Mouse (Mus musculus): ENCODE results near the gene Flt1. TPM values are rescaled to one million over a fixed set of nuclear protein-coding genes. Genes with fewer than 3 reads are reported as not detected.
"Not testable (repeated sequence)": the region's sequence is repeated elsewhere in the genome, so short reads cannot be mapped to it uniquely, and the experiment has no call there.

Gene Flt1
- total RNA-seq, 2 experiments from 2014 or later, result 61.7 to 76.9 TPM

DNA sequence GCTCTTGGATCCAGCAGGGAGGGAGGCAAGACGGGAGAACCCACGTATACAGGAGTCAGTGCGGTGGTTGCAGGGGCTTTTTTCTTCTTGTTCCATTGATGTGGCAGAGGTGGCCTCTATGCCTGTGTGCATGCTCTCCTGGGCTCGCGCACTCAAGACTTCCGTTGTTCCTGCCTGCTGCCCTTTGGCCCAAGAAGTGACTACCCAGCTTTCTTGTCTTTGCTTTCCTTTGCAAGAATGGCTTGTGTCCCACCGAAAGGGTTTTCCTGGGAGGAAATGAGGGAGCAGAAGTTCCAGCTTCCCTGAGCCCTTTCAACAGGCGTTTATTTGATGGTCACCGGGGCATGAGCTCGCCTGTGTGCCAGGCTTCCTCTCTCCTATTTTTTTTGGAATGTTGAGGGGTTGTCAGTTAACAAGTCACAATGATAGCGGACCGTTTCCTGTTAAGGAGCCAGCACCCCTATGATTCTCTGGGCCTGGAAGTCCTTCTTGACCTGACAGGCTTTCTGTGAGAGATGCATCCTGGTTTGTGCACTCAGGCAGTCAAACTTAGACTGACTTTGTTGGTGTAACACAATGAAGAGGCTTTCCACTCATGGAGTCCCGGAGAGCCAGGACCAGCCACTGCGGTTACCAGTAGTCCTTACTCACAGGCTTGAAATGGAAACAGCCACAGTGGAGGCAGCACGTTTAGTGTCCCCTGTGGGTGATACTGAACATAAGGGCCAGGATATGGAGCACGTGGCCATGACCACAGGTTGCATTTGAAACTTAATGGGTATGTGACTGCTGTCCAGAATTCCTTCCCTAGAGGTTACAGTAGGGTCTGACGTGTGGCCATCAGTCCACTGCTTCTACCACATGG is 95.2 kb downstream of the Flt1 start:
- DNase-seq (ENCODE audit: low spot score), result no peak
- intact Hi-C loops (cut with DNase I), result no loop called here

DNA sequence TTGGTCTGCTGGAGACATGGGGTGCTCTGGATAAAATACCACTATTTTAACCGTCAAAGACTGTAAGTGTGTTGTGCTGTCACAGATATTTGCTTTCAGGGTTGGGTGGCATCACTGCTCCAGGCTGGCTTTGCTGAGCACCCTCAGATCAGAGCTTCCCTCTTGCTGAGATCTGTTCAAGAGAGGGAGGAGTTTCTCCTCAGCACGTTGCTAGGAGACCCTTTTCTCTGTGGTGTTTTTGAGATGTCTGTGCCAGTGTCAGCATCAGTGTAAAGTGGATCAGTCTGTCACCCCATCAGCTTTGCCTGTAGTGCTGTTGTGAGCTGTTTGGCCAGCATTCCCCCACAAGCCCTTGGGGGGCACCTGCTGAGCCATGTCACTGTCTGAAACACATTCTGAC is 98.9 kb downstream of the Flt1 start:
- no peak for DNase-seq (ENCODE audit: low spot score)
- intact Hi-C loops (cut with DNase I), result no loop called here

DNA sequence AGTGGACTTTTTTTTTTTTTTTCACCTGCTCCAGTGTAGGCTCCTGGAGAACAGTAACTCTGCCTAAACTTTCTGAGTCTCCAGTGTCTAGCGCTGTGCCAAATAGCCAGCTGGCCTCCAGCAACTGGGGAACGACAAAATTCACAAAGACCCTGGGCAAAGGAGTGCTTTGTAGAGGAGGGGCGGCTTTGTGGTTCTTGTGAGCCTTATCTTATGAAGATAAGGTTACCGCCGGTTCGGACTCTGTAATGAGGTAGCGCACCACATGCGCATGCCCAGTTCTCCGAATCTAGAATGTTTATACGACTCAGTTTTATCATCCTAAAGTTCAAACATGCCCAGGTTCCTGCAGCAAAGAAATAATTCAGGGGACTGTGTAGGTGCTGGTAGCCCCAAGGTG is 102.1 kb downstream of the Flt1 start:
- intact Hi-C loops (cut with DNase I), result no loop called here

DNA sequence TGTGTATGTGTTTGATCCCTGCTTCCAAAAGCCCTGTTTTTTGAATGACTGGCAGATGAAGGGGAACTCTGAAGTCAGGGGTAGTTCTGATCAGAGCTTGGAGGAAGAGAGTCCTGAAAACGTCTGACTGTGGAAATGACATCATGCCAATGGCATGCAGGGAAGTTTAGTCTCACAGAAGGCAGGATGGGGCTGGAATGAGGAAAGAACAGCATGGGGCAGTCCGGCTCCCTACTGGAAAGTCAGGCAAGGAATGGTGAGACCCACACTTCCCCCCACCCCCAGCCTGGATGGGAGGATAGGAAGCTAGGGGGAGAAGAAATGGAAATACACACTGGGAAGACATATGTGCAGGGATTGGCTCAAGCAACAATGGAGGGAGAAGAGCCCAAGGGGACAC is 105.6 kb downstream of the Flt1 start:
- intact Hi-C loops (cut with DNase I), result no loop called here

More for the DNA sequence above, 102.1 kb downstream of the Flt1 start:
- no peak for DNase-seq (ENCODE audit: low spot score)

DNA sequence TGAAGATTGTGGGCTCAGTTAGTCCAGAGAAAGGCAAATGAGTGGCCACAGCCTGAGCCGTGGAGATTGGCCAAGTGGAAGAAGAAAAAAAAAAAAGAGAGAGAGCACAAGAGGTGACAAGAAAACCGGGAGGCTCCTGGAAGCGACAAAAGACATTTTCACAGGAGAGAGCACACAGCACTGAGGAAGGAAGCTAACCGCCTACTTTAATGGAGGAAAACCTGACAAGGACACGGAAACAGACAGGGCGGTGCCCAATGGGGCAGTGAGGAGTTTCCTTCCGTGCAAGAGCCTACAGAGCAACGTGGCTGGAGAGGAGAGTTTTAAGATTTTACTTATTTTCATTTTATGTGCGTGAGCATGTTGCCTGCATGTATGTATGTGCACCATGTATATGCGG is 107.6 kb downstream of the Flt1 start:
- no peak for DNase-seq (ENCODE audit: low spot score)
- intact Hi-C loops (cut with DNase I), result loop anchor here (5.0 kb wide), 1 partner anchor 104 kb away; no protein-coding TSS in a partner anchor

More for the DNA sequence above, 105.6 kb downstream of the Flt1 start:
- no peak for DNase-seq (ENCODE audit: low spot score)

DNA sequence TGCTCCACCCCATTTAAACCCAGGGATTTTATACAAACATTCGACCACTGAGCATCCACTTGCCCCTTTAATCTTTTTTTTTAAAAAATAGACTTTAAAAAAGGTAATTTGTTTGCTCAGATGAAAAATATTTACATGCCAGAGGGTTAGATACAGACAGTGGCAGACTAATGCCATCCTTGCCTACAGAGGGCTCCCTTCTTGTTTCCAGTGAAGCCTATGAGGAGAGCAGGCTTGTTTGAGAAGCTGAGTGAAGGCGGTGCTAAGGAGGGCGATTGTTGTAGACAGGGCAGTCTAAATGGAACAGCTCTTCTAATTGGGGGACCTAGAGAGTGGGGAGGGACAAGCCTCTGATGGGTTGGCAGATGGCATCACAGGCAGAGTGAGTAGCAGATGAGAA is 109.4 kb downstream of the Flt1 start:
- intact Hi-C loops (cut with DNase I), result loop anchor here (5.0 kb wide), 1 partner anchor 106 kb away; no protein-coding TSS in a partner anchor
- DNase-seq (ENCODE audit: low spot score), result no peak

DNA sequence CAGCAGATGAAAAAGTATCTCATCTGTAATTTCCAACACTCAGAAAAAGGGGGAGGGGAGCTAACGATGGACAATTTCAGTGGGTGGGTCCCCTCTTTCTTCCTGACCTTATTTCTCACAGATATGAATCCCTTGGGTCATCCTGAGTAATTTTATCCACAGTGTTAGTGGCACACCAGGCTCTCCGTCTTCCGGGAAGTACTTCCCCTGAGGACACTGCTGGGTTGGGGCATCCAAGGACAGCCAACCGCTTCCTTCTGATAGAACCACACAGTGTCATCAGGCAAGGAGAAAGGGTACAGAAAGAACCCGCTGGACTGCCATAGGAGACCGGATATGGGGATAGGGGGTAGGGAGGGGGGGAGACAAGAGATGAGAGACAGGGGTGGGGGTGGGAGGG is 111.2 kb downstream of the Flt1 start:
- DNase-seq (ENCODE audit: low spot score), result no peak
- intact Hi-C loops (cut with DNase I), result loop anchor here (5.0 kb wide), 1 partner anchor 108 kb away; no protein-coding TSS in a partner anchor

DNA sequence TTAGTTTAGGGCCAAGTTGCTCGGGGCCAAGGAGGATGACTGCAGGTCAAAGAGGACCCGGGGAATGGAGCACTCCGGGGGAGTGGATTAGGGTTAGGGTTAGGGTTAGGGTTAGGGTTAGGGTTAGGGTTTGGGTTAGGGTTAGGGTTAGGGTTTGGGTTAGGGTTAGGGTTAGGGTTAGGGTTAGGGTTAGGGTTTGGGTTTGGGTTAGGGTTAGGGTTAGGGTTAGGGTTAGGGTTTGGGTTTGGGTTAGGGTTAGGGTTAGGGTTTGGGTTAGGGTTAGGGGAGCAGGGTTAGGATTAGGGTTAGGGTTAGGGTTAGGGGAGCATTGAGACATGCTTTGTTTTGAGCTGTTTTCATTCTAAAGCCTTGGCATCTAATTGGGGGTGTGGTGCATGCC is 114.5 kb downstream of the Flt1 start:
- intact Hi-C loops (cut with DNase I); DNase-seq (ENCODE audit: low spot score): not testable (repeated sequence)

DNA sequence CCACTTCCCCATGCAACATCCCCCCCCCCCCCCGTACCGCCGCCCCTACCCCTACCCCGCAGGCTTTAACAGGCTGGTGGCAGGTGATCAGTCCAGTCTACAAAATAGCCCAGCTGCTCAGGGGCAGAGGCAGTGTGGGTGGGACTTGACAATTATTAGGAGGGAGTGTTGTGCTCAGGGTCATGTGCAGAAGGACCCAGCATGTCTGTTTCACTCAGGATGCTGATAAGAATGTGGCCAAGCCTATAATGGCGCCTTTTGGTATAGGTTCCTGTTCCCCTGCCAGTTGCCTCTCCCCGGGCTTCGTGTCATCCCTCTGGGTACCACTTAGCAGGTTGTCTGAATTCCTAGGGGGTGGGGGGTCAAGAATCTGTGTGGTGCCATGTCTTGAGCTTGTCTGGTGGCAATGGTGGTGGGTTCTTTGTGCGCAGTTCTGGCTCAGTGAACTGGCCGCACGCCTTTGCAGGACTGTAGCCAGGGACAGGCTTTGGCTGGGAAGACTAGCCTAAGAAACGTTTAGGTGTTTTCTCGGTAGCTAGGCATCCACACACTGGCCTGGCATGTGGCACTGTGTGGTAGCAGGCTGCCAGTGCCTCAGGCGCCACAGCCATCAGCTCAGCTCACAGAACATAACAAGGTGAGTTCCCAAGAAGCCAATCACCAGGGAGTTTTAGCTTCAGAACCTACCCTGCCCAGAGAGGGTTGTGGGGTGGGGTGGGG is 118.4 kb downstream of the Flt1 start:
- DNase-seq (ENCODE audit: low spot score), result no peak
- intact Hi-C loops (cut with DNase I), result no loop called here

DNA sequence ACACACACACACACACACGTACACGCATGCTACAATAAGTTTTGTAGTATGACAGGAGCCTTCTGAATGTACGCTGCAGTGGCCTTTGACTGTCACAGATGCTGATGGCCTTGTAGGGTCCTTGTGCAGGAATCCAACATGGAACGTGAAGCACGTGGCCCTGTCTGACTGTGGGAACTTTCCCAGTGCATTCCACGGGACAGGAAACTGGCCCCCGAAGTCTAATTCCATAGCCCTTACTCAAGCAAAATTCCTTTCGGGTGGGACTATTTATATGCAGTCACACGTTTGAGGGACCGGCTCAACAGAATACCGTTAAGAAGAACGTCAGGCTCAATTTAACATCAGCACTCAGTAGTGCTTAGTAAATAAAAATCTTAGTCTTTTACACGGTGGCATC is 119.1 kb downstream of the Flt1 start:
- no peak for DNase-seq (ENCODE audit: low spot score)
- intact Hi-C loops (cut with DNase I), result no loop called here

DNA sequence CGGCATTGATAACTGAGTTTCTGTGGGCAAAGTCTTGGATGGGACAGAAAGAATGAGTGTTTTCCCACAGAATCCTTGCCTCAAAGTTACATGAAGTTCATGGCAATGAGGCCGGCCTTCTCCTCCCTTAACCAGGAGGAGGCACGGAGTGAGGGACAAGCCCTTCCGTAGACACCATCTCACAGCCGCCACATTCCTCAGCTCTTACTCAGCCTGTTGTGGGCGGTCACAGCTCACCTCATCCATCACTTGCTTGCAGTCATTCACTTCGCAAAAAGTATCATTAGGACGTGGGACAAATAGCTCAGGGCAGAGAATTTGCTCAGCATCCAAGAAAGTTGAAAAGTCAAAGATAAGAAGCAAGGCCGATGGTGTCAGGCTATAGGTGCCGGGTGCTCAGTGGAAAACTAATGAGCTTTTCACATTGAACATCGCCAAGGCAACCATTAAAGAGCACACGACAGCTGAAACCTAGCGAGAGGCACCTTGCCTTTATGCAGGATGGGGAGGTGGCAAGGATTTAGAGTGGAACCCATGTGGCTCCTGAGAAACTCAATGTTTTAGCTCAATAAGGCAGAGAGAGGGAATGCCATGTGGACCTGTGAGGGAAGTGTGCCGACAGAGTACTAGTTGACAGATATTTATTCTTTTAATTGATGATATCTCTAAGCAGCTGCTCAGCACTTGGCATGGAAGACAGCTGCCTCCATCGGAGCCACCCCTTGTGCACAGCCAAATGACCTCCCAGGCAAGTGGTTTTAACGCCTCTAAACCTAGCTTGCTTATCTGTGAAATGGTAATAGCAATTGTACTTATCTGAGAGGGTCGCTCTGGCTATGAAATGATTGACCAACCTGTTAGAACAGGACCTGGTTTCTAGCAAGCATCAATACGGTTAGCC is 124.1 kb downstream of the Flt1 start:
- DNase-seq (ENCODE audit: low spot score), result no peak
- intact Hi-C loops (cut with DNase I), result no loop called here

DNA sequence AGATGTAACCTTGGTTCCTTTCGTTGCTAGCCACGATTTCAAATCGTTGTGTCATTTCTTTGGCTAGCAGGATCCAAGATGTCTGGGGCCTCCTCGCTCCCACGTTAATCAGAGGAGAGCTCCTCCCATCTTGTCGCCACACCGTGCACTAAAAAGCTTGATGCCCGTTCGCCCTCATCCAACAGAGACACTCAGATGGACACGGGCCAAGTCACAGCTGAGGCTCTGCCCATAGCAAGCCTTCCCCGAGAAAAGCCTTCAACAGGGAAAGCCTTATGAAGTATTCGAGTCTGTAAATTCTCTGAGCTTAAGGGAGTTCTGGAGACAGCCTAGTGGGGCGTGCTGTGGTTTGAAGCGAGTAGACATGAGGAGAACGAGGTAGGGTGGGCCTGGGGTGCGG is 128.0 kb downstream of the Flt1 start:
- no peak for DNase-seq (ENCODE audit: low spot score)
- intact Hi-C loops (cut with DNase I), result no loop called here

DNA sequence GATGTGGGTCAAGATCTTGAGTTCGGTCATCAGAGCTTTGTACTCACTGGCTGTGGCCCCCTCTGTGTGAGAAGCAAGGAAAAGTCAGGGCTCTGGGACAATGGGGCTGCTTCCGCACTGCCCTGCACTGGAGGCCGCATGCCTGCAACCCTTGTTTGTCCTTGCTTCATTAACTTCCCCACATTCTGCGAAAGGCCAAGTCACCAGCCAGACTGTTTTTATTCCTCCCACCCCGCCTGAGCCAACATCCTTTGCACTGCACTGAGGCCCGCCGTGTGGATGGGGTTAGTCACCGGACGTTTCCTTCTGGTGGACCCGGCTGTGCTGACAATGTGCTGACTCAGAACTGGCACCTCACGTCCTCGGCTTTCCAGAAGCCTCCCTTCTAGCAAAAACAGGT is 136.0 kb downstream of the Flt1 start:
- peak; percentile 23 for DNase-seq (ENCODE audit: low spot score)
- intact Hi-C loops (cut with DNase I), result loop anchor here (10.0 kb wide), 1 partner anchor 355 kb away; no protein-coding TSS in a partner anchor

DNA sequence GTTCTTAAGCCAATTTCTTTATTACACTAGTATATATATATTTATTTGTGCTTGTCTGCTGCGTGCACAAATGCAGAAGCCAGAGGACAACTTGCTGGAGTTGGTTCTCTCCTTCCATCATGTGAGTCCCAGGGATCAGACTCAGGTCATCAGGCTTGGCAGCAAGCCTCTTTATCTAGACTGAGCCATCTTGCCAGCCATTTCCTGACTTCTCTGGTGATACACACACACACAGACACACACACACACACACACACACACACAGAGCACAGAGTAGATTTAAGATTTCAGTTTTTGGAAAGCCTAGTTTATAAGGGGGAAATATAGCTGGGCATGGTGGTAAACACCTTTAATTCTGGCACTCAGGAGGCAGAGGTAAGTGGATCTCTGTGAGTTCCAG is 140.7 kb downstream of the Flt1 start:
- intact Hi-C loops (cut with DNase I), result loop anchor here (10.0 kb wide), 1 partner anchor 360 kb away; no protein-coding TSS in a partner anchor
- no peak for DNase-seq (ENCODE audit: low spot score)

DNA sequence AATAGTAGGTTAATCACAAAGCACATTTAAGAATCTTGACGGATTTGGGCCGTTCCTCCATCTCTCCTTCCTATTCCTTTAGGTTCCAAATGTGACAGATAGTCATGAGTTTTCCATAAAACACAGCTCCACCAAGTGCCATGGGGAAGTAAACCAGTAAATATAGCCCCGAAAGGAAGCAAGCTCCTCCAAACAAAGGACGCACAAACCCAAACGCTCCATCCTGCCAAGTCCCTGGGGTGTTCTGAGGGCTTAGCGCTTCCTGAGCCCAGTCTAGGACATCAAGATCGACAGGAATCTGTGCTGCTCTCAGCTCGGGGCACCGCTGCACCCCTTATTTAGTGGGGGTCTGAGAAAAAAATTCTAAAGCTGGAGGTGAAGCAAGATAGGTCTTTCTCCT is 141.2 kb downstream of the Flt1 start:
- no peak for DNase-seq (ENCODE audit: low spot score)
- intact Hi-C loops (cut with DNase I), result loop anchor here (5.0 to 10.0 kb wide), 2 partner anchors 63 to 360 kb away; no protein-coding TSS in a partner anchor

DNA sequence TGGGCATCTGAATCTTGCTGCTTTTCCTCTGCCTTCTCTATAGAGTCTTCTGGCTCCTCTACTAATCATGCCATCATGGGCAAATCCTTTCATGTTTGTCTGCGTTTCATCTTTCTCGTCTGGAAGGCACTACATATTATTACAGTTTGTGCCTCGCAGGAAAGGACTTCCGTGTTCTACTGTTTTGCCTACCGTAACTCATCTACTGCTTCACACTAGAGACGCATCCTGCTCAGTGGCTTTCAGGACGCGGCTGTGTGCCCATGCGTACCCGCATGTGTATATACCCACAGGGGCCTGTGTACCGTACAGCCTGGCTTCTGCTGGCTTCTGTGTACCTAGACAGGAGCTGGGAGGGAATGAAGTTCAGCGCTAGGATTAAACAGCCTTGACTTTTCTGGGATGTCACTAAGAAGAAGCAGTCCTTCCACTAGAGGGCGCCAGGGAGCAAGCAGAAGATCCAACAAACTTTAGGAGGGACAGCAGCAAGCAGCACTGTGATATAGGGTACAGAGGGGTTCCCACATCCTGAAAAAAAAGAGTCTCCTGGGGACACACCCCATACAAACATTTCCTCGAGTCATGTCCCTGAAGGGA is 142.0 kb downstream of the Flt1 start:
- intact Hi-C loops (cut with DNase I), result loop anchor here (1.0 to 10.0 kb wide), 4 partner anchors 64 to 361 kb away; no protein-coding TSS in a partner anchor

DNA sequence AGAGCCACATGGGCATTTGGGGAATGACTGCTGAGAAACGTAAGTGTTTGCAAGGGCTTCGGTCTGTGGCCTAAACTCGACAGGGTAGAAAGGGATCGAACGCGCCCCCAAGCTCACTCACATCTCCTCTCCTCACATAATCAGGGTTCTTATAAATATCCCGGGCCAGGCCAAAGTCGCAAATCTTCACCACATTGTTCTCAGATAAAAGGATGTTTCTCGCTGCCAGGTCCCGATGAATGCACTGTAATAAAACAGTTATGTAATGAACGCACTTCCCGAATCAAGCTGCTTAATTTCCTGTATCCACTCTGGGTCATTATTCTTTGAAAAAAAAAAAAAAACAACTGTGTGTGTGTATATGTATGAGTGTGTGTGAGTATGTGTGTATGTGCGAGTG is 145.6 kb downstream of the Flt1 start:
- no peak for DNase-seq (ENCODE audit: low spot score)
- intact Hi-C loops (cut with DNase I), result loop anchor here (5.0 to 10.0 kb wide), 2 partner anchors 67 to 365 kb away; no protein-coding TSS in a partner anchor

More for the DNA sequence above, 142.0 kb downstream of the Flt1 start:
- DNase-seq (ENCODE audit: low spot score), result peak; percentile 31

DNA sequence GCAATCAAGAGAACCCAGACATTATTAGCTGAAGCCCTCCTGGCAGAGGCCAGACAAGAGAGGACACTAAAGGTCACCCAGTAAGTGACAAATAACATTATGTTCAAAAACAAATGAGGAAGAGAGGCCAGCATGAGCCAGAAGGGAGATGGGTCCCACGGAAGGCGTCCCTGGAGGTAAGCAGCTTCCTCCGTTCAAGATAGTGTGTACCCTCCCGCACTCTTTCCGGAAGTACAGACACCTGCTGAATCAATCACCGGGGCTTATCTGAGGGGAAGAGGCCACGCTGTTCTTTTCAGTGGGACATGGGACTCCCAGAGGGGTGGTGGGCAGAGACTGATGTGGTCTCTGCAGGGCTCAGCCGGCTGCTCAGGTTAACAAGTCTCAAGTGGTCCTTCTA is 146.1 kb downstream of the Flt1 start:
- intact Hi-C loops (cut with DNase I), result loop anchor here (5.0 to 10.0 kb wide), 2 partner anchors 68 to 365 kb away; no protein-coding TSS in a partner anchor
- peak; percentile 69 for DNase-seq (ENCODE audit: low spot score)

DNA sequence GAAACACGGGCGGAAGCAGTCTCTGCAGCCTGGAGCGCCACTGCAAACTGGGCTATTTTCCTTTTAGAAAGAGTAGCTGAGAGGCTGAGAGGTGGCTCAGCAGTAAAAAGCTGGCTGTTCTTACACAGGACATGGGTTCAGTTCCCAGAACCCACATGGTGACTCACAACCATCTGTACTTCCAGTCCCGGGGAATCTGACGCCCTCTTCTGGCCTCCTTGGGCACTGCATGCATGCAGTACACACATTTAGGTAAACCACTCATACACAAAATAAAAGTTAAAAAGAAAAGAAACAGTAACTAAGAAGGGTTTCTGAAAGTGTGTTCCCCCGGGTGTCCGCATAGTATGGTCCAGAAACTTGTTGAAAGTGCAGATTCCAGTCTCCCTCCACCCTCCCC is 146.7 kb downstream of the Flt1 start:
- no peak for DNase-seq (ENCODE audit: low spot score)
- intact Hi-C loops (cut with DNase I), result no loop called here

Measured in heart, postnatal 25 days (tissue).